25 mouse cellular contexts compared by ENCODE assay signal in the genomic region with DNA sequence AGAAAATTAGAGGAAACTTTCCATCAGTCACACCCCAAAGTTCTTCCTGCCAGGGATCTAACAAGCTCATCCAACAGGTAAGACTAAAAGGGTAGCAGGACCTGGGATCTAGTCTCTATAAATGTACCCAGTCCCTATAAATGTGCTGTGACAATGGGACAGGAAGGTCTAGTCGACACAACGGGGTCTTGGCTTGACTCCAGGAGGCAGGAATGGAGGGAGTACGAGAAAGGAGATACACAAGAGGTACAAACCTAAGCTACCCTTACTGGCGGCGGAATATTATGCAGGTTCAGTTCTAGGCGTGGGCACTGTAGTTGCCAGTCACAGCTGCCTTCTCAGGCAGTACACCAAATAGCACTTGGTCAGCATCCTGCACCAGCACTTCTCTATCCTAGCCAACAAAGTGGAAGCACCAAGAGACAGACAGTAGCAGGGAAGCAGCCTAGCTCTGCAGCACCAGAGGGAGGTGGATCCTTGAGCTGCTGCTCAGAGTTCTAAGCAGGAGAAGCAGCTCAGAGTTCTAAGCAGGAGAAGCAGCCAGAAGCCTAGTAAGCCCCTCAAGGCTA. TPM values are rescaled to one million over a fixed set of nuclear protein-coding genes. Genes with fewer than 3 reads are reported as not detected.
DNase-seq lines count a peak whose midpoint lies in the region; TF ChIP-seq lines count a peak whose summit lies in the region.
"Had no signal": no experiment of that assay in that cellular context is flagged by ENCODE, and none has a peak within 500 bp of the region (broad histone marks: within the 10 kb centered on the region; RNA-seq: fewer than 3 reads in every experiment).

No protein-coding gene starts in this region.

- H3K36me3 ChIP-seq in E14TG2a.4 (ENCODE audit: insufficient read depth, low read length) (peaks cover 98% of the 10 kb centered on the region), myocyte (ENCODE audit: control insufficient read depth, insufficient read depth) (peaks cover 79% of the 10 kb centered on the region)

- DNase-seq in cerebellum, postnatal 10 days: peak; percentile 49 to 54
- no peak for DNase-seq in cerebellum, adult 9-11 months
- peak; percentile 39 for DNase-seq in gastrocnemius, adult 2 months
- DNase-seq in gastrocnemius, postnatal 4 days (ENCODE audit: low spot score in 2 of 2): no peak
- no peak for DNase-seq in lung, postnatal 4 days
- DNase-seq: adrenal gland, adult 2 months; adrenal gland, postnatal 14 days; cerebellum, adult 11-12 months; cerebellum, adult 8-10 months; cerebellum, postnatal 25 days; gastrocnemius, postnatal 10 days; heart, adult 18-20 months; heart, postnatal 10 days; heart, postnatal 36 days had no signal

- H3K4me1 ChIP-seq in E14TG2a.4 (replicated peaks; ENCODE audit: low read depth, low read length): peaks cover 97% of the 10 kb centered on the region
- H3K4me1 ChIP-seq: embryonic facial prominence, embryonic 12.5 days; heart, embryonic 12.5 days had no signal

- peaks cover 37% of the 10 kb centered on the region for H3K79me2 ChIP-seq in myocyte (ENCODE audit: control insufficient read depth, insufficient read depth)

- TF ChIP-seq CTCF in gastrocnemius, adult 2 months (IDR thresholded peaks at IDR 0.05): no peak
- no peak for TF ChIP-seq CTCF in E14TG2a.4 (conservative IDR thresholded peaks at IDR 0.05; ENCODE audit: low read length)

- peak overlapping the region; percentile 72 for H3K27ac ChIP-seq in gastrocnemius, adult 2 months
- H3K27ac ChIP-seq: embryonic facial prominence, embryonic 12.5 days; embryonic facial prominence, embryonic 15.5 days; forebrain, embryonic 15.5 days; heart, embryonic 15.5 days; hindbrain, embryonic 14.5 days; hindbrain, postnatal 0 days had no signal

- intact Hi-C loops in gastrocnemius, adult 2 months (cut with DNase I): no loop called here

- H3K27me3 ChIP-seq in E14TG2a.4 (ENCODE audit: insufficient read depth, low read length) (no peaks in the 10 kb centered on the region), myocyte (ENCODE audit: control insufficient read depth, insufficient read depth, insufficient read length) (no peaks in the 10 kb centered on the region)
- H3K27me3 ChIP-seq: embryonic facial prominence, embryonic 12.5 days; embryonic facial prominence, embryonic 15.5 days; forebrain, embryonic 15.5 days; heart, embryonic 12.5 days; heart, embryonic 15.5 days; Patski had no signal

- H3K4me3 ChIP-seq in gastrocnemius, adult 2 months: no peak overlapping the region
- H3K4me3 ChIP-seq in E14TG2a.4 (replicated peaks; ENCODE audit: low read length) (peak overlapping the region; percentile 81; the same call in 1 of the 2 replicates), myocyte (no peak overlapping the region)
- H3K4me3 ChIP-seq: embryonic facial prominence, embryonic 12.5 days; embryonic facial prominence, embryonic 15.5 days; forebrain, embryonic 15.5 days; heart, embryonic 12.5 days; heart, embryonic 15.5 days had no signal

- H3K9me3 ChIP-seq in E14TG2a.4 (ENCODE audit: low read length): no peaks in the 10 kb centered on the region
- H3K9me3 ChIP-seq: embryonic facial prominence, embryonic 12.5 days; embryonic facial prominence, embryonic 15.5 days; forebrain, embryonic 15.5 days; G1E; heart, embryonic 12.5 days; heart, embryonic 15.5 days had no signal

- H3ac ChIP-seq in myocyte (ENCODE audit: control insufficient read depth, insufficient read length): no peak overlapping the region

- no peak for TF ChIP-seq POLR2A in myocyte (IDR thresholded peaks at IDR 0.05; ENCODE audit: insufficient read length, low read depth)

- no peak overlapping the region for H3K4me2 ChIP-seq in myocyte (ENCODE audit: low read depth)
- H3K4me2 ChIP-seq: embryonic facial prominence, embryonic 12.5 days; embryonic facial prominence, embryonic 15.5 days; forebrain, embryonic 15.5 days; heart, embryonic 12.5 days; heart, embryonic 15.5 days; hindbrain, embryonic 14.5 days had no signal

TF ChIP-seq in myocyte, 11 proteins besides CTCF, POLR2A, EP300 and RAD21:
- TF ChIP-seq USF1 (IDR thresholded peaks at IDR 0.05; ENCODE audit: low read depth) (no peak), POLR2AphosphoS2 (IDR thresholded peaks at IDR 0.05; ENCODE audit: insufficient read length, low read depth) (peak; percentile 31)

RNA-seq across cellular contexts. Expression of gene Brd1, which starts 19.9 kb away (rescaled TPM):
- total RNA-seq in gastrocnemius, adult 2 months (2021): 10 to 100 TPM; 25.0 to 25.4 TPM
- total RNA-seq in gastrocnemius, postnatal 4 days (2021): 10 to 100 TPM; 39.5 to 44.5 TPM
- polyA plus RNA-seq in myocyte (2012; fragmentation: generic; extraction: Trizol): 26.4 TPM

RNA-seq across cellular contexts. Expression of gene Zbed4, which starts 37.4 kb away (rescaled TPM):
- total RNA-seq in gastrocnemius, adult 2 months (2021): 10 to 100 TPM; 14.1 to 15.8 TPM
- total RNA-seq in gastrocnemius, postnatal 4 days (2021): 10 to 100 TPM; 14.2 to 14.8 TPM
- polyA plus RNA-seq in myocyte (2012; fragmentation: generic; extraction: Trizol): 9.5 TPM

Comparison
In these comparisons a context has a peak if more than half of its experiments do, and no peak if none do; other contexts are left out.
1. DNase-seq: peak in cerebellum, postnatal 10 days (2 of 2) and gastrocnemius, adult 2 months (single experiment); none in cerebellum, adult 9-11 months (single experiment), gastrocnemius, postnatal 4 days (0 of 2) and lung, postnatal 4 days (0 of 2).